ENCODE assay signal across 8 mouse cellular contexts in genomic region chr16:55852943-55853727, GRCm38 (mm10). TPM values are rescaled to one million over a fixed set of nuclear protein-coding genes. Genes with fewer than 3 reads are reported as not detected.
A peak's percentile ranks its signal among the peaks of the same experiment; 100 is the strongest.
DNase-seq lines count a peak whose midpoint lies in the region; ATAC-seq and TF ChIP-seq lines count a peak whose summit lies in the region.

No protein-coding gene starts in this region.

- peak; percentile 84 for ATAC-seq in kidney, embryonic 14.5 days (ENCODE audit: low FRiP score, low TSS enrichment)
- ATAC-seq in limb, embryonic 14.5 days (ENCODE audit: low FRiP score, low read depth): no peak
- ATAC-seq in stomach, postnatal 0 days (ENCODE audit: low FRiP score, low TSS enrichment): peak; percentile 71; the same call in 1 of the 2 replicates

- 55% methylated on average over 19 of the region's 19 CpGs for WGBS in kidney, embryonic 14.5 days
- 58% methylated on average over 19 of the region's 19 CpGs for WGBS in limb, embryonic 14.5 days
- WGBS in stomach, postnatal 0 days: 47% methylated on average over 19 of the region's 19 CpGs

- H3K27ac ChIP-seq in cortical plate, adult 2 months (ENCODE audit: insufficient read depth, low read length): no peak overlapping the region
- H3K27ac ChIP-seq in kidney, embryonic 14.5 days (ENCODE audit: low read depth, low read length): no peak overlapping the region
- no peak overlapping the region for H3K27ac ChIP-seq in limb, embryonic 14.5 days (replicated peaks; ENCODE audit: low read depth, low read length)
- H3K27ac ChIP-seq in stomach, postnatal 0 days (replicated peaks): no peak overlapping the region

- no peak overlapping the region for H3K4me2 ChIP-seq in kidney, embryonic 14.5 days (replicated peaks; ENCODE audit: low read depth, low read length)
- no peak overlapping the region for H3K4me2 ChIP-seq in limb, embryonic 14.5 days (replicated peaks; ENCODE audit: low read depth, low read length, severe bottlenecking)
- H3K4me2 ChIP-seq in stomach, postnatal 0 days (replicated peaks; ENCODE audit: low read depth): no peak overlapping the region

- no peak for TF ChIP-seq POLR2A in cortical plate, adult 2 months (IDR thresholded peaks at IDR 0.05; ENCODE audit: extremely low read depth, insufficient read depth, low read length)
- no peak for TF ChIP-seq POLR2A in limb, embryonic 14.5 days (IDR thresholded peaks at IDR 0.05; ENCODE audit: borderline replicate concordance, extremely low read depth, insufficient read depth, insufficient read length)

- DNase-seq in 416B (ENCODE audit: low read depth): peak; percentile 87
- DNase-seq in adrenal gland, adult (ENCODE audit: inconsistent age in 2 of 2, low spot score in 1 of 2): peak; percentile 62 to 91
- DNase-seq in gonadal fat pad, adult 2 months (ENCODE audit: low read depth): peak; percentile 9
- peak; percentile 95 for DNase-seq in limb, embryonic 14.5 days (ENCODE audit: low spot score)
- DNase-seq in natural killer cell, adult 2 months (ENCODE audit: low spot score in 2 of 2): peak; percentile 70 to 80
- DNase-seq in stomach, postnatal 0 days (ENCODE audit: low spot score): peak; percentile 79

- no peaks in the 10 kb centered on the region for H3K36me3 ChIP-seq in kidney, embryonic 14.5 days (ENCODE audit: control insufficient read depth, insufficient read depth, low read length)
- H3K36me3 ChIP-seq in limb, embryonic 14.5 days (ENCODE audit: control insufficient read depth, insufficient read depth, low read length): no peaks in the 10 kb centered on the region
- no peaks in the 10 kb centered on the region for H3K36me3 ChIP-seq in stomach, postnatal 0 days (ENCODE audit: control insufficient read depth, insufficient read depth, low read length)

- no peaks in the 10 kb centered on the region for H3K27me3 ChIP-seq in kidney, embryonic 14.5 days (ENCODE audit: control insufficient read depth, insufficient read depth, low read length)
- no peaks in the 10 kb centered on the region for H3K27me3 ChIP-seq in limb, embryonic 14.5 days (ENCODE audit: control insufficient read depth, insufficient read depth, low read length)
- H3K27me3 ChIP-seq in stomach, postnatal 0 days (ENCODE audit: control insufficient read depth, insufficient read depth, low read length): no peaks in the 10 kb centered on the region

- TF ChIP-seq CTCF in cortical plate, adult 2 months (IDR thresholded peaks at IDR 0.05; ENCODE audit: extremely low read depth, insufficient read depth, low read length): peak; percentile 85
- peak; percentile 97 for TF ChIP-seq CTCF in stomach, postnatal 0 days (IDR thresholded peaks at IDR 0.05; ENCODE audit: low read depth)

- no peaks in the 10 kb centered on the region for H3K9me3 ChIP-seq in kidney, embryonic 14.5 days (ENCODE audit: control insufficient read depth, low read length)
- H3K9me3 ChIP-seq in limb, embryonic 14.5 days (ENCODE audit: control insufficient read depth, low read length): no peaks in the 10 kb centered on the region
- H3K9me3 ChIP-seq in stomach, postnatal 0 days (ENCODE audit: control insufficient read depth, low read length): no peaks in the 10 kb centered on the region

- no peak overlapping the region for H3K9ac ChIP-seq in kidney, embryonic 14.5 days (ENCODE audit: low read depth, low read length)
- H3K9ac ChIP-seq in limb, embryonic 14.5 days (ENCODE audit: low read depth, low read length, severe bottlenecking): no peak overlapping the region
- H3K9ac ChIP-seq in stomach, postnatal 0 days (ENCODE audit: low read length): no peak overlapping the region

- H3K4me3 ChIP-seq in cortical plate, adult 2 months (ENCODE audit: insufficient read depth, low read length): no peak overlapping the region
- no peak overlapping the region for H3K4me3 ChIP-seq in kidney, embryonic 14.5 days (ENCODE audit: low read length)
- H3K4me3 ChIP-seq in limb, embryonic 14.5 days (replicated peaks; ENCODE audit: low read length): no peak overlapping the region
- no peak overlapping the region for H3K4me3 ChIP-seq in stomach, postnatal 0 days (ENCODE audit: low read depth, low read length)

- no peaks in the 10 kb centered on the region for H3K4me1 ChIP-seq in cortical plate, adult 2 months (ENCODE audit: control insufficient read depth, insufficient read depth, low read length)
- no peaks in the 10 kb centered on the region for H3K4me1 ChIP-seq in kidney, embryonic 14.5 days (ENCODE audit: control insufficient read depth, insufficient read depth, low read length)
- H3K4me1 ChIP-seq in limb, embryonic 14.5 days (ENCODE audit: control insufficient read depth, insufficient read depth, low read length): no peaks in the 10 kb centered on the region
- no peaks in the 10 kb centered on the region for H3K4me1 ChIP-seq in stomach, postnatal 0 days (replicated peaks; ENCODE audit: control insufficient read depth, insufficient read depth)

- no peak for TF ChIP-seq EP300 in stomach, postnatal 0 days (optimal IDR thresholded peaks at IDR 0.05)

RNA-seq across cellular contexts. Expression of gene Nfkbiz, which starts 14.4 kb away (rescaled TPM):
- polyA plus RNA-seq in cortical plate, adult 2 months (2012; rRNA removed): 5.1 and 5.4 TPM in 2 replicates
- 7.6 and 7.7 TPM in 2 replicates for polyA plus RNA-seq in gonadal fat pad, adult 2 months (2012; rRNA removed)
- polyA plus RNA-seq in kidney, embryonic 14.5 days (2014; fragmentation: Nextera tagmentation; extraction: Ambion mirVana): 3.9 and 4.4 TPM in 2 replicates
- 9.2 and 10.0 TPM in 2 replicates for polyA plus RNA-seq in limb, embryonic 14.5 days (2012; rRNA removed)
- 5.0 and 5.3 TPM in 2 replicates for polyA plus RNA-seq in limb, embryonic 14.5 days (2014; fragmentation: Nextera tagmentation; extraction: Ambion mirVana)
- 9.0 and 9.1 TPM in 2 replicates for polyA plus RNA-seq in stomach, postnatal 0 days (2015; fragmentation: Nextera tagmentation; extraction: Ambion mirVana)

RNA-seq across cellular contexts. Expression of gene Nxpe3, which starts 42.0 kb away (rescaled TPM):
- 7.5 and 8.0 TPM in 2 replicates for polyA plus RNA-seq in cortical plate, adult 2 months (2012; rRNA removed)
- 7.7 and 8.8 TPM in 2 replicates for polyA plus RNA-seq in gonadal fat pad, adult 2 months (2012; rRNA removed)
- polyA plus RNA-seq in kidney, embryonic 14.5 days (2014; fragmentation: Nextera tagmentation; extraction: Ambion mirVana): 1.1 and 1.3 TPM in 2 replicates
- polyA plus RNA-seq in limb, embryonic 14.5 days (2012; rRNA removed): 1.2 and 1.3 TPM in 2 replicates
- polyA plus RNA-seq in limb, embryonic 14.5 days (2014; fragmentation: Nextera tagmentation; extraction: Ambion mirVana): 0.55 TPM in 2 replicates
- 0.11 and 0.16 TPM in 2 replicates for polyA plus RNA-seq in stomach, postnatal 0 days (2015; fragmentation: Nextera tagmentation; extraction: Ambion mirVana)

Comparison
In these comparisons a context has a peak if more than half of its experiments do, and no peak if none do; other contexts are left out.
1. DNase-seq: peak in every context shown above with its lines; median percentile 95 in limb, embryonic 14.5 days; 87 in 416B; 79 in stomach, postnatal 0 days; 76 in adrenal gland, adult; 75 in natural killer cell, adult 2 months; 9 in gonadal fat pad, adult 2 months.